7 mouse cellular contexts compared by ENCODE assay signal in genomic region chr14:67135221-67136140, GRCm38 (mm10).
DNase-seq lines count a peak whose midpoint lies in the region; ATAC-seq and TF ChIP-seq lines count a peak whose summit lies in the region.

No protein-coding gene starts in this region.

- H3K4me1 ChIP-seq in bone marrow macrophage, adult 2 months (ENCODE audit: control insufficient read depth, insufficient read depth, low read length): peaks cover 25% of the 10 kb centered on the region
- H3K4me1 ChIP-seq in embryonic facial prominence, embryonic 15.5 days: peaks cover 38% of the 10 kb centered on the region
- peaks cover 39% of the 10 kb centered on the region for H3K4me1 ChIP-seq in heart, embryonic 13.5 days
- H3K4me1 ChIP-seq in kidney, embryonic 15.5 days: peaks cover 27% of the 10 kb centered on the region
- no peaks in the 10 kb centered on the region for H3K4me1 ChIP-seq in liver, embryonic 11.5 days (replicated peaks; ENCODE audit: control insufficient read depth, insufficient read depth, low read length)

- H3K9me3 ChIP-seq in embryonic facial prominence, embryonic 15.5 days (replicated peaks): no peaks in the 10 kb centered on the region
- no peaks in the 10 kb centered on the region for H3K9me3 ChIP-seq in heart, embryonic 13.5 days
- no peaks in the 10 kb centered on the region for H3K9me3 ChIP-seq in kidney, embryonic 15.5 days (replicated peaks)
- no peaks in the 10 kb centered on the region for H3K9me3 ChIP-seq in liver, embryonic 11.5 days (ENCODE audit: control insufficient read depth, low read length)

- H3K36me3 ChIP-seq in embryonic facial prominence, embryonic 15.5 days: no peaks in the 10 kb centered on the region
- H3K36me3 ChIP-seq in heart, embryonic 13.5 days: no peaks in the 10 kb centered on the region
- no peaks in the 10 kb centered on the region for H3K36me3 ChIP-seq in kidney, embryonic 15.5 days
- H3K36me3 ChIP-seq in liver, embryonic 11.5 days (ENCODE audit: control insufficient read depth, insufficient read depth, low read length): no peaks in the 10 kb centered on the region

- no peak overlapping the region for H3K9ac ChIP-seq in embryonic facial prominence, embryonic 15.5 days
- peak overlapping the region; percentile 64 for H3K9ac ChIP-seq in heart, embryonic 13.5 days
- H3K9ac ChIP-seq in kidney, embryonic 15.5 days: peak overlapping the region; percentile 15; the same call in 1 of the 2 replicates
- no peak overlapping the region for H3K9ac ChIP-seq in liver, embryonic 11.5 days (ENCODE audit: low read depth, low read length)

- H3K27me3 ChIP-seq in embryonic facial prominence, embryonic 15.5 days: no peaks in the 10 kb centered on the region
- H3K27me3 ChIP-seq in heart, embryonic 13.5 days (replicated peaks): no peaks in the 10 kb centered on the region
- no peaks in the 10 kb centered on the region for H3K27me3 ChIP-seq in kidney, embryonic 15.5 days
- no peaks in the 10 kb centered on the region for H3K27me3 ChIP-seq in liver, embryonic 11.5 days (replicated peaks; ENCODE audit: control insufficient read depth, insufficient read depth, low read length)

- H3K27ac ChIP-seq in bone marrow macrophage, adult 2 months (ENCODE audit: insufficient read depth, low read depth, low read length): peak overlapping the region; percentile 50
- peak overlapping the region; percentile 82 for H3K27ac ChIP-seq in embryonic facial prominence, embryonic 15.5 days (replicated peaks)
- H3K27ac ChIP-seq in heart, embryonic 13.5 days (replicated peaks): peak overlapping the region; percentile 86
- peak overlapping the region; percentile 75 for H3K27ac ChIP-seq in kidney, embryonic 15.5 days
- H3K27ac ChIP-seq in liver, embryonic 11.5 days (ENCODE audit: low read depth, low read length): no peak overlapping the region

- peak; percentile 86 for ATAC-seq in embryonic facial prominence, embryonic 15.5 days (ENCODE audit: insufficient number of reproducible peaks, low FRiP score, low TSS enrichment, low read depth)
- ATAC-seq in heart, embryonic 13.5 days (ENCODE audit: extremely low read depth, insufficient number of reproducible peaks, low FRiP score, low TSS enrichment): peak; percentile 61
- peak; percentile 91 for ATAC-seq in kidney, embryonic 15.5 days (replicated peaks; ENCODE audit: low FRiP score)
- 0 out of 2 replicates have a peak, but pooled peaks have one; percentile 15 for ATAC-seq in liver, embryonic 11.5 days (replicated peaks; ENCODE audit: low FRiP score)

- TF ChIP-seq CTCF in bone marrow macrophage, adult 2 months (IDR thresholded peaks at IDR 0.05; ENCODE audit: low read depth, low read length): no peak

- peak overlapping the region; percentile 27 for H3K4me3 ChIP-seq in bone marrow macrophage, adult 2 months (ENCODE audit: insufficient read depth, low read length)
- H3K4me3 ChIP-seq in embryonic facial prominence, embryonic 15.5 days (replicated peaks): no peak overlapping the region
- H3K4me3 ChIP-seq in heart, embryonic 13.5 days: peak overlapping the region; percentile 10; the same call in 1 of the 2 replicates
- H3K4me3 ChIP-seq in kidney, embryonic 15.5 days (replicated peaks): no peak overlapping the region
- H3K4me3 ChIP-seq in liver, embryonic 11.5 days (ENCODE audit: low read depth, low read length): no peak overlapping the region

- peak overlapping the region; percentile 21 for H3K4me2 ChIP-seq in embryonic facial prominence, embryonic 15.5 days (replicated peaks)
- H3K4me2 ChIP-seq in heart, embryonic 13.5 days: peak overlapping the region; percentile 57
- H3K4me2 ChIP-seq in kidney, embryonic 15.5 days: peak overlapping the region; percentile 34
- H3K4me2 ChIP-seq in liver, embryonic 11.5 days: no peak overlapping the region

- WGBS in embryonic facial prominence, embryonic 15.5 days: 18% methylated on average over 18 of the region's 18 CpGs
- 23% methylated on average over 18 of the region's 18 CpGs for WGBS in heart, embryonic 13.5 days
- 40% methylated on average over 18 of the region's 18 CpGs for WGBS in kidney, embryonic 15.5 days
- WGBS in liver, embryonic 11.5 days: 48% methylated on average over 18 of the region's 18 CpGs

- no peak for TF ChIP-seq POLR2A in bone marrow macrophage, adult 2 months (IDR thresholded peaks at IDR 0.05; ENCODE audit: borderline replicate concordance, low read depth, low read length)

- no peak for DNase-seq in liver, embryonic 11.5 days (ENCODE audit: low spot score)
- DNase-seq in ovary, postnatal 14 days (ENCODE audit: low spot score): peak; percentile 45
- no peak for DNase-seq in yolk sac, embryonic 10.5 days (ENCODE audit: low spot score)

Comparison
In these comparisons a context has a peak if more than half of its experiments do, and no peak if none do; other contexts are left out.
1. H3K4me3 ChIP-seq: peak in bone marrow macrophage, adult 2 months (single experiment) and heart, embryonic 13.5 days (single experiment); none in embryonic facial prominence, embryonic 15.5 days (single experiment), kidney, embryonic 15.5 days (single experiment) and liver, embryonic 11.5 days (single experiment).
2. ATAC-seq: peak in every context shown above with its lines; median percentile 91 in kidney, embryonic 15.5 days; 86 in embryonic facial prominence, embryonic 15.5 days; 61 in heart, embryonic 13.5 days; 15 in liver, embryonic 11.5 days.
3. H3K9ac ChIP-seq: peak in heart, embryonic 13.5 days (single experiment) and kidney, embryonic 15.5 days (single experiment); none in embryonic facial prominence, embryonic 15.5 days (single experiment) and liver, embryonic 11.5 days (single experiment).